Mouse (Mus musculus) telencephalon, adult 2 months (tissue): Measurements from ENCODE around the gene Gtf2ird1.
"Not testable (repeated sequence)": the region's sequence is repeated elsewhere in the genome, so short reads cannot be mapped to it uniquely, and the experiment has no call there.

Source experiments
- DNase-seq: peaks from one replicate; pipeline ENCODE4 v3.0.0-alpha.2; 2011; ENCODE audit warnings: low read depth, low spot score

Gene Gtf2ird1

GRCm38 (mm10) chr5:134456503-134456962 lies at the start of gene Gtf2ird1:
Gene Gtf2ird1, minus strand, starts transcription at chr5:134456716.
- DNase-seq = peak; percentile 66

DNA sequence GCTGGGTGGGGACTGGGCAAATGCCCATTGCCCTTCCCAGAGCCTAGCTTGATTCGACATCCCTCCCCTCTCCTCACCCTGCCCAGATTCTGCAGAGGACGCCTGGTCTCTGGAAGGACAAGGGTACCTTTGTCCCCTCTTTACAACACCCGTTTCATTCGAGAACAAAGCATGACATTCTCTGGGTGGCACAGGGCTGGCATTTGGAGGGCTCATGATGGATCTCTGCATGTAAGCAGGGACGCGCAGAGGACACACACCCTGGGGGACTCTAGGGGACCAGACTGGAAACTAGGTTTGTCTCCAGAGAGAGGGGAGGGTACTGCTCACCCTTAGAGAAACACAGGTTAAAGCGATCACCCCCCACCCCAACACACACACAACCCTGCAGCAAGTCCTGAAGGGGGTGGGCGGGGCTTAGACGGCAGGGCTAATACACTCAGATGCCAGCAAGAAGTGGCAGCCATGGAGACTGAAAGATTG lies 49.3 kb upstream of the Gtf2ird1 start:
- DNase-seq = peak; percentile 82

GRCm38 (mm10) chr5:134502591-134502990 lies 46.1 kb upstream of the Gtf2ird1 start:
- DNase-seq = no peak

GRCm38 (mm10) chr5:134501453-134501852 lies 44.9 kb upstream of the Gtf2ird1 start:
- DNase-seq = no peak

- no peak for DNase-seq
Observed at GRCm38 (mm10) chr5:134500681-134501080, 44.2 kb upstream of the Gtf2ird1 start.

GRCm38 (mm10) chr5:134500062-134500461 lies 43.5 kb upstream of the Gtf2ird1 start:
- no peak for DNase-seq

DNA sequence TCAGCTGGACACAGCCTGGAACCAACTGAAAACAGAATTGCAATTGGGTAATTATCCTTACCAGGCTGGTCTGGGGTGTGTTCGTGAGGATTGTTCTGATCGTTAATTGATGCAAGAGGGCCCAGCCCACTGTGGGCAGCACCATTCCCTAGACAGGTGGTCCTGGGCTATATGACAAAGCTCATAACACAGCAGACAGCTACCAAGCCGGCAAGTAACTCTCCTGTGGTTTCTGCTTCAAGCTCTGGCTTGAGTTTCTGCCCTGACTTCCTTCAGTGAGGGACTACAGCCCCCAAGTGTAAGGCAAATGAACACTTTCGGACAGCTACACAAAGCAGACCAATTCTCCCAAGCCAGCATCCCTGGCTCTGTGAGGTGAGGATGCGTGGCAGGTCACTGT lies 40.5 kb upstream of the Gtf2ird1 start:
- no peak for DNase-seq

- no peak for DNase-seq
Observed at GRCm38 (mm10) chr5:134495796-134496195, 39.3 kb upstream of the Gtf2ird1 start.

- peak; percentile 54 for DNase-seq
Observed at GRCm38 (mm10) chr5:134494142-134494541, 37.6 kb upstream of the Gtf2ird1 start.

GRCm38 (mm10) chr5:134492956-134493355 lies 36.4 kb upstream of the Gtf2ird1 start:
- no peak for DNase-seq

DNA sequence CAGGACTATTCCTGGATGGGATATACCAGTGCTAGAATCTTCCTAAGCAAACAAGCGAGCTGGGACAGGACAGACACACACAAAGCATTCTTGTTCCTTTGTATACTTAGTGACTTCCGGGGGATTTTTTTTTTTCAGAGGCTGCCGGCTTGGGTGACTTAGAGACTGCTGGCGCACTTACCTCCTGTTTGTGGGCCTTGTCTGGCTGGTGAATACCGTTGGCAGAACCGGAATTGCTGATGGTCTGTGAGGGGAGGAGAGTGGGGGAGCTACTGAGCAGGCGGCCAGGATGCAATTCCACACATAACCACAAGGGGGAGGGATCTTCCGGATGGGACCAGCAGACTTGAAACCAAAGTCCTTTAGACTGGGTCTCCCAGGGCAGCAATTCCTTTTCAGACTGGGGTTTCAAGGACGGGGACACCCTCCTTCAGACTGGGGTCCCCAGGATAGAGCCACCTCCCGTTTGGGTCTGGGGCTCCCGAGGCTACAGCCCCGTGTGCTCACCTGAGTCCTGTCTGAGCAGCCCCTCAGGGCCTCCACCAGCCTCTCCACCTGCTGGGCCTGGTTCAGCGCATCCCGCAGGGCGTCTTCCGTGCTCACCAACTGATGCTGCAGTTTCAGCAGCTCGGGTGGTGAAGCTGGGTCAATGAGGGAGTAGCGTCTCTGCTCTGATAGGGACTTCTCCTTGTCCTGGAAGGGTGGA lies 35.3 kb upstream of the Gtf2ird1 start:
- peak; percentile 72 for DNase-seq

DNA sequence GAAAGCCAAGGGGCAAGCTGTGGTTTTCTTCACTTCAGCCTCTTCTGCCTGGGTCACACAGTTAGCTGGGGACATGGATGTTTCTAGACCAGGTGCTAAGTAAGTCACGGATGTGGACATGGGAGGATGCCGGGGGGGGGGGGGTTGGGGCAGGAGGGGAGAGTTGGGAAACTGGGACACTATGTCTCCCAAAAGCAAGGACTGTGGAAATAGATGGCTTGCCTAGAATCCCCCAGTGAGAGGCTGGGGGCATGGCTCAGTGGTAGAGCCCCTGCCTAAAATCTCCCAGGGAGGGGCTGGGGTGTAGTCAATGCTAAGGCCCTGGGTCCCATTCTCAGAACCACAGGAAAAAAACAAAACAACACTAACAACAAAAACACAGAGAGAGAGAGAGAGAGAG lies 34.7 kb upstream of the Gtf2ird1 start:
- DNase-seq = no peak

DNA sequence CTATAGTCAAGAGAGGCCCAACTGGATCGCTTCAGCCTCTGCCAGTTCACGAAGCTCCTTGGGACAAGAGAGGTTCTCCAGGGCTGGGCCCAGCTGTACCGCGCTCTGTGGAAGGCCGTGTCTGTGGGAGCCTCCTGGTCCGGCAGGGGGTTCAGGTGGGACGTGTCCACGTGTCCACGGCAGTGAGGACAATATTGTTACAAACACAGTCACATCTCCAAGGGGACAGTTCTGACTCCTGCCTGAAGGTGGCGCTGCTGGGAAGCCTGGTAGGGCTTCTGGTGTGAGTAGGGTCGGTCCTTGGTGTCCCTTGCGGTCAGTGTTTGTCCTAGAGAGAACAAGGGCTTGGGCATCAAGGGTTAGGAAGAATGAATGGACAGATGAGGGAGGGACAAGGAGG lies 33.9 kb upstream of the Gtf2ird1 start:
- no peak for DNase-seq

DNA sequence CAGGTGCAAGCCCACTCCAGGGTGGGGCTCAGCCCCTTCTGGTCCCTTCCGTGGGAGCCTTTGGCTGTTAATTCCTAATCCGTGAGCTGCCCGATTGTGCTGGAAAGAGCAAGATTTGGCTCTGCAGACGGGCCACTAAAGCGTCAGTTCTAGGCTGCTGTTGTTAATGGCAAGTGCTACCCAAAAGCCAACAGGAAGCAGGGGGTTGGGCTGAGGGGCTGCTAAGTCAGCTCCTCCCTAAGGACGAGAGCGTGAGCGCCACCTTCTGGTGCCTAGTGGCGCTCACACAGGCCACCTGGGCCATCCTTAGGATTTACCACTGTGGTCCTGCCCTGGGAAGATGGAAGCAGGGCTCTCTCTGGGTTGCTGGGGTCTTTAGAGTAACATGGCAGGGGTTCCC lies 33.1 kb upstream of the Gtf2ird1 start:
- DNase-seq = no peak

GRCm38 (mm10) chr5:134488596-134488995 lies 32.1 kb upstream of the Gtf2ird1 start:
- DNase-seq = no peak

DNA sequence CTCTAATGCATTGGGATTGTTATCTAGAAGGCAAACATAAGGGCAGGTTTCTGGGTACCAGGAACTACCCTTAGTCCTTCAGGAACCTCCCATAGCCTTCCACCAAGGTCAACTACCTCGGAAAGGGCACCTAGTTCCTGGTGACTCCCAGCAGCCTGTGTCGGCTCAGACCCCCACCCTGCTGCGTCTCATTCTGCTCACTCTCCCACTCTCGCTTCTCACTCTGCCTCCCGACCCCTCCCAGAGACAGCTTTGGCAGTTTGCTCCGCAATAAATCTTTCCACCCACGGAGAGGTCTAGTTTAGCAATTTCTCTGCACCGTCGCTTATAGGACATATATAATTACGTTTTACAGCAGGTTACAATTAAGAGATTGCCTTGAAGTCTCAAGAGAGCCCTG lies 31.5 kb upstream of the Gtf2ird1 start:
- DNase-seq = no peak

GRCm38 (mm10) chr5:134485900-134486665 lies 29.6 kb upstream of the Gtf2ird1 start:
- peak; percentile 57 for DNase-seq

- DNase-seq = no peak
Observed at GRCm38 (mm10) chr5:134485183-134485730, 28.7 kb upstream of the Gtf2ird1 start.

DNA sequence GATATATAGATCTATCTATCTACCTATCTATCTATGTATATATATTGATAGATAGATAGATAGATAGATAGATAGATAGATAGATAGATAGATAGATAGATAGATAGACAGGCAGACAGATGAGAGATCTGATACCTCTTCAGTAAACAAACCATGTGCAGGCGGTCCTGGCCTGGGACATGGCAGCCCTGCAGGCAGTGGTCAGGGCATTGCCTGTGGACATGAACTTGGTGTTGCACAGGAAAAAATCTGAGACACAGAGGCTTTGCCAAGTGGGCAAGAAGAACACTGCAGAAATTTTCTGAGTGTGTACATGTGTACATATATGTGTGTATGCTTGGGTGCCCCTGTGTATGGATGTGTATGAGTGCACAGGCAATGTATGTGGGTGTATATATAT lies 26.8 kb upstream of the Gtf2ird1 start:
- DNase-seq = no peak

GRCm38 (mm10) chr5:134482331-134482730 lies 25.8 kb upstream of the Gtf2ird1 start:
- DNase-seq = no peak

GRCm38 (mm10) chr5:134478886-134479285 lies 22.4 kb upstream of the Gtf2ird1 start:
- not testable (repeated sequence) for DNase-seq

DNA sequence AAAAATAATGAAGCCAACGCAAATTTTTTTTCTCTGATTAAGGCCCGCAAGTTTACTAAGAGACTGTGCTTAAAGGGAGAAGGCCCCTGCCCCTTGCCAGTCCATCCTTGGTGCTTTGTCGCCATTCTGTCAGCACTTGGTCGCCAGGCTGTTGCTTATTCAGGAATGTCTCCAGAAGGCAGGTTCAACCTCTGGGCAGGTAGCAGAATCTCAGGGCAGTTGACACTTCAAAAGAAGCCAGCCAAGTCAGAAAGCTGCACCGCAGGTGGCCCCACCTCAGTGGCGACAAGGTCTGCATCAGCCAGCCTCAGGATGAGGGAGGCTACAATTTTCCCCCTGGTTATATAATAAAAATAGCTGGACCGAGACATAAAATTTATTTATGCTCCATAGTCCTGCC lies 19.2 kb upstream of the Gtf2ird1 start:
- DNase-seq = not testable (repeated sequence)
